Mouse (Mus musculus) granulocyte monocyte progenitor cell, adult 5-6 weeks (primary cell): ENCODE measurements around the gene Aox1. TPM values are rescaled to one million over a fixed set of nuclear protein-coding genes. Genes with fewer than 3 reads are reported as not detected.

ENCODE experiments used
- ATAC-seq: replicated peaks from 2 replicates; pipeline ENCODE4 v1.8.0; 2016; ENCODE audit warnings: mild to moderate bottlenecking, moderate TSS enrichment, inconsistent platforms; ENCODE audit not compliant: poor library complexity, severe bottlenecking
- total RNA-seq, 2 experiments: library from RNA; stranded (forward) in 1 of 2; stranded (reverse) in 1 of 2; fragments of 200-712, 200-1000 nt in 1 of 2; fragments of >200 nt in 1 of 2; fragmentation: Nextera tagmentation in 1 of 2; gene quantifications; 2 replicates each; pipeline ENCODE4 v1.2.3; 2014 to 2017

Aox1 gene
- total RNA-seq, 2 experiments from 2014 or later, result not detected

DNA sequence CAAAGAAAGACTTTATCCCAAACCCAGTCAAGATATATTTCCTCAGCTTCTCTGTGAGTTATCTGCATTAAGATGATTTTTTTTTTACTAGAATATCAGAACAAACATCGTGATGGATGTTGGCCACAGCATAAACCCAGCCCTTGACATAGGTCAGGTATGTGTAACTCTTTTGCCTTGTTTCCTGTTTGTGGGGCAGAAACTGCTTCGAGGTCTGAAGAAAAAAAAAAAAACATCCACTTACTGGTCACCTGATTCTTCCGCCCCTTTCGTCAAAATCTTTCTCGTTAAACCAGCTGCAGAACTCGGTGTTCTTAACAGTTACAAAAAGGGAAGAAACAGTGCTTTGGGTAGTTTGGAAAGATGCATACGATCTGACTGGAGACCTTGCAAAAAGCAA lies 72.8 kb downstream of the Aox1 start:
- ATAC-seq, result peak; percentile 54

DNA sequence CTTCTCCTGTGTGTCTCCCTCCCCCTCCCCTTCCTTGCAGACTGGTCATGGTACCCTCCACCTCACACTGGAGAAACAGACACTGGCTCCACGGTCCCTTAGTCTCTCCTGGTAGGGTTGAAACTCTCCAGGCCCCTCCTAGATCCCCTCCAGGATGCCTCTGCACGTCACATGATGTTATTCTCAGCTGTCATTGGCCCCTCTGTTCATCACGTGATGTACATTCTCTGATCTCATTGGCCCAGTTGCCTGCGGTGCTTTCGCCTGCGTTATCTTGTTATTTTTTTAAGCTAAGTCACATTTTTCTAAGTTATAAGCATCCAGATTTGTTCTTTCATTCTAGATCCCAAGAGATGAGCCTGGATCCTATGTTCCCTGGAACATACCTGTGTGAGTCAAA lies 76.0 kb downstream of the Aox1 start:
- ATAC-seq, result no peak

DNA sequence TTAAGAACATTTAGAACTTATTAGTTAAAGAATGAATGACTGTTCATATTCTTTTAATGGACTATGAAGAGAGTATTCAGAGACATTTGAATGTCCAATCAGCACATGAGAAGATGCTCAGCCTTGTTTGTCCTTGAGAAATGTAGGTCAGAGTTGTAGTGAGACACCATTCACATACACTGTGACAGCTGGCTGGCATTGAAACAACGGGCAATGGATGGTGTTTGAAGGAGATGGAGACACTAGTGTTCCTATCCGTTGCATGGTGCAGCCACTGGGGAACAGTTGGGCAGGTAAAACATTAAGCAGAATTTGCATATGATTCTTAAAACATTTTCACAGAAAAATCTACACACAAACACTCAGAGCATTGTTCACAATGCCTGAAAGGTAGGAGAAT lies 77.3 kb downstream of the Aox1 start:
- no peak for ATAC-seq

DNA sequence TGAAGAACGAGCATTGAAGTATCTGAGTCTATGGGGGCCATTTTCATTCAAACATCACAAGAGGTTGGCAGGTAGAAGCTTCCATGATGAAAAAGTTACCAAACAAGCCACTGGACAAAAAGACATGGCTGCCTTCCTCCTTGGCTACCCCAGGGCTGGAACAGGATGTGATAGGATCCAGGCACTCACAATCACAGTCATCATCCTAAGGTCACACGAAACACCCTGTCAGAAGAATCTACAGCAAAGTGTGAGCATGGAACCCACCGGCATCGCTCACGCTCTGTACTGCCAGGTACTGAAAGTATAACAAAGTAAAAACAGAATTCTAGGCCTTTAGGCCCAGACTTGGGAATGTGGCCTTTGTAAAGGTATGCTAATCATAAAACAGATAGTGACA lies 80.5 kb downstream of the Aox1 start:
- ATAC-seq, result no peak

DNA sequence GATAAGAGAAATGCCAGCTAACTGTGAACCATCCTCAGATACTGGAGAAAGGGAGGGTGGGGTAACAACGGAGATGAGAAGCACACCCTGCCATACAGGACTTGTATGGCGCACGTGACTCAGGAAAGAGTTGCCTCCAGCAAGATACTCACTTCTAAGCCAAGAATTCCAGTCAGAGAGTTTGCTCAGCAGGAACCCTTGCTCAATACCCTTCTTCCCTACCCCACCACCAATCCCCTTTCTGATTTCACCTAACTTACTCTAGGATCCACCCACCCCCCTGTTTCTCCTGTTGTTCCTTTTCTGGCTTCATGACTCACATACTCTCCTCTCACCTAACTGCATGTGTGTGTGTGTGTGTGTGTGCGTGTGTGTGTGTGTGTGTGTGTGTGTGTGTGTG lies 81.6 kb downstream of the Aox1 start:
- ATAC-seq, result peak; percentile 38

DNA sequence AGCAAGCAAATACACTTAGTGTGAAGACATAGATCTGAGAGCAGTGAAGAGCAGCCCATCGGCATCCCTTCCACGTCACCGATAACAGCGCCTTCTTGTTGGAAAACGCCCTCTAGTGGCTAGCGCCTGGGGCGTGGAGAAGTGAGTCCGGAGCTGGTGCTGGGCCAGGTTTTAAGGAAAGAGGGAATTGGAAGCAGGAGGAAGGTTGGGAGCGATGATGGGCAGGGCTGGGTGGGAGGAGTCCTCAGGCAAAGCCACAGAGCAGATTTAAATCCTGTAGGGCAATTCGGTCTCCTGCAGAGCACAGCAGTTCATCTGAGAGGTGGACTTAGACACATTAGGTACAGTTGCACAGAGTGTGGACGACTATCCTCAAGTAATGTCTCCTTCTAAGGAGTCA lies 83.1 kb downstream of the Aox1 start, which contains the start of gene Aox3:
Aox3 (plus strand) TSS at position 251 of the 400 bp plus-strand sequence.
- peak; percentile 45 for ATAC-seq

DNA sequence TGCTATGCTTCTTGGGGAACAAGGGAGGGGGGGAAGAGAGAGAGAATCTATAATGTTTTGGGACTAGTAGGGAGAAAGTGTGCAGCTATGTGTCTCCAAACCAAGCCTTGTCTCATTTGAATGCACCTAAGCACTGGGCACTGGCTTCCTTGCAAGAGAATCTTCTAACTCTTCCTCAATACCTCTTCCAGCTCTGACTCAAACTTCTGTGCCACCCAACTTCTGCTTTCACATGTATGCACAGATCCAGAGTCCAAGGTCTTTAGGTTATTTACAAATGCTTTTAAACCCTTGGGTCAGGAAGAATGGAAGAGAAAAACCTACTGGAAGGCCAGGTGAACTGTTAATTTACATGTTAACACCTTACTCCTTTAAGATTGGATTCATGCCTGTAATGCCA lies 83.7 kb downstream of the Aox1 start:
- ATAC-seq, result peak; percentile 69

DNA sequence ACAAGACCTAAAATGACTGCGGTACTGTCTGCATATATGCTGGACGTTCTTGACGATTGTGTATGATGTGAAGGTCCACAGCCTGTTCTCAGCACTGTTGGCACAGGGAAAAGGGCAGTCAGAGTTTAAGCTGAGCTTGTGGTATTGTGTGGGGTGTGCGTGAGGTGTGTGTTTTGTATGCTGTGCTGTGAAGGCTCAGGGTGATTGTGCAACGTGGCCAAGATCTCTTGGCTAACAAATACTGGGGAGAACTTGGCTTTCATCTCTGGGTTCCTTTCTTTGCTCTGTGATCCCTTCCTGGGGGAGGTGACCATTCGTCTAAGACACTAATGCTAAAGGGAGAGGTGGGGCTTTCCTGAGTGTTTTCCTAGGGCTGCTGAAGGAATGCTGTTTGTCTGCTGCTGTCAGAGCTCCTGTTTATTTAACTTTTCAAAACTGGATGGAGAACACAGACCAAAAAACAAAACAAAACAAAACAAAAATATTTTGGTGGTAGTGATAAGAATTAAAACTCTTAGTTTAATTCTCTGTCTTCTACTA lies 84.4 kb downstream of the Aox1 start:
- ATAC-seq, result peak; percentile 57

DNA sequence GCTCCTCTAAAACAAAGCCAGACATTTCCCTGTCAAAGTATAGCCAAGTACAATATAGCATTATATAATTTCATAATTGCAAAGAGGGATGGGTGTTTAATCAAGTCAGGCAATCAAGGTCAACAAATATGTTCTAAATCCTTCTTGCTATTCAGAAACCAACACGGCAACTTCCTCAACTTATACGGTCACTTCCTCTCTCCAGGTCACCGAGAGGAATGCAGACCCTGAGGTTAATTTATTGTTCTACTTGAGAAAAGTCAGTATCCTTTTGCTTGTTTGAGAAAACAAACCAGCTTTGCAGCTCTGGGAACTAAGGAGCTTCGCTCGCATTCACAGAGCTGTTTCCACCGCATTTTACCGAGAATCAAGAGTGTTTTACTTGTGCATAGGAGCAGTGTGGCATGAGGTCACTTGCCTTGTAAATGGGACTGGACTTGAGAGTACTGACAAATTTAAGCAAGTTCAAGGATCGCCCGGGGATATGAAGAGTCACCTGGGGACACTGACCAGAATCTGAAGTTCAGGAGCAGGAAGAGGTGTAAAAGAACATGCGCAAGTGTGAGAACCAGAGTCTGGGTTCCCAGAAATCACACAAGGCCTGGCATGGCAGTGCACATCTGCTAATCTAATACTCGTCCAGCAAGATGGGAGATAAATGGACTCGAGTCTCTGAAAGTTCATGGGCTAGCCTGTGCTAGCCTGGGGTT lies 85.1 kb downstream of the Aox1 start:
- peak; percentile 61 for ATAC-seq

DNA sequence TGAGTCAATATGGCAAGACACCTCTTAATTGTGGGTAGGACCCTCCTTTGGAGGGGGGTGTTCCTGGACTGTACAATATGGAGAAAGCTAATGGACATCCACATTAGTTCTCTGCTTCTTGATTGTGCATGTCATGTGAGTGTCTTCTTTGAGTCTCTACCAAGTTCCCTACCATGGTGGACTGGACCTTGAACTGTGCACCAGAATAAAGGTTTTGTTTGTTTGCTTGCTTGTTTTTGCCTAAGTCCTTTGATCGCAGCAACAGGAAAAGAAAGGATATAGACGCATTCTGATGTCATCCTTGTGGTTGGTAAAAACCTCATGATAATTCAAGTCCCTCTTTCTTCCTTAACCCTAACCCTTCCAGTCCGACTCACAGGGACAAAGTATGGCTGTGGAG lies 88.5 kb downstream of the Aox1 start:
- no peak for ATAC-seq

DNA sequence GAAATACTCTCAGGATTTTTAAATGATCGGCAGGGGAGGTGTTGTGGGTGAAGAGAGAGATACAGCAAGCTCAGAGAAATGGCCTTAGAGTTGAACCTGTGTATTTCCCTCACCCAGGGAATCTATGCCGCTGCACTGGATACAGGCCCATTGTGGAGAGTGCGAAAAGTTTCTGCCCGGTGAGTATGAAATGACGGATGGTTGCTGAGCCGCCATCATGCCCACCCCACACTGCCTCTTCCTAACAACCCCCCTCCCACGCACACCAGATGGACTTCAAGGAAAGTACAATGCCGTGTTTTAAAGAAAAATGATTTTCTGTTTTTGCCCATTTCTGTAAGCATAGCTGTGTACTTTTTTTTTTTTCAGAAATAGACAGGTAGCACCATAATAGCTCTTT lies 95.2 kb downstream of the Aox1 start:
- ATAC-seq, result no peak

DNA sequence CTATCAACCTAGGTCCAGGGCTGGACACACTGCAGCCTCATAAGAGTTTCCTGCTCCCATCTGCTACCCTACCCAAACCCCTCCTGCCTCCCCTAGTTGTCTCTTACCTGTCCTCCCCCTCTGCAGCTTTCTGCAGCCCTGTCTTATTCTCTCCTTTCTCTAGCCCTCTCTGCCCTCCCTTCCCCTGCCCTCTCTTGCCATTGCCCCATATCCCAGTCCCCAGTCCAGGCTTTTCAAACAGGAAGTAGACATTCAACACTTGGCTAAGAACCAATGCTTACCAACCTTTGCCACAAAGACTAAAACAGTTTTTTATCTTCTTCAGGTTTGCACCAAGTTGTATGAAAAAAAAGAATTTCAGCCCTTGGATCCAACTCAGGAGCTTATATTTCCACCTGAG lies 108.2 kb downstream of the Aox1 start:
- peak; percentile 80 for ATAC-seq

DNA sequence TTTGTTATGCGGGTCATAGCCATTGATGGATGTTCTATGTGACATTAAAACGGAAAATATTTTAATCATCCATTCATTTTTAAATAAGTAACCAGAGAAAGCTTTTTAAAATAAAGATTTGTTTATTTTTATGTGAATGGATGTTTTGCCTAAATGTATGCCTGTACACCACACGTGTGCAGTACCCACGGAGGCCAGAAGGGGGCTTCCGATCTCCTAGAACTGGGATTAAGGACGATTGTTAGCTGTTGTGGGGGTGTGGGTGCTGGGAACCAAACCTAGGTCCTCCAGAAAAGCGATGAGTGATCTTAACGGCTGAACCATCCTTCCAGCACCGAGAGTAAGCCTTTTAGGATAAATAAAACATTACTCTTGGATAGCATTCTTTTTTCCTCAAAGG lies 109.3 kb downstream of the Aox1 start:
- no peak for ATAC-seq

DNA sequence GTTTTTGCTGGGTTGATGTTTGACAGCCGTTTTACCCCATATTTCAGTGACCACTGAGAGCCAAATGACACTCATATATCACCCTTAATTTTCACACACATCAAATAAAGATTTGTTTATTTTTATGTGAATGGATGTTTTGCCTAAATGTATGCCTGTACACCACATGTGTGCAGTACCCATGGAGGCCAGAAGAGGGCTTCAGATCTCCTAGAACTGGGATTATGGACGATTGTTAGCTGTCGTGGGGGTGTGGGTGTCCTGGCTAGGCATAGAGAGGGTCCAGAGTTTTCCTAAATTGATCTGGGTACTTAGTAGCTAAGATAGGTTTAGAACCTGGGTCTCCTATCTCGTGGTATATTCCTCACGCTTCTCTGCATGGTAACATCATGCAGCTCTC lies 110.9 kb downstream of the Aox1 start:
- no peak for ATAC-seq

DNA sequence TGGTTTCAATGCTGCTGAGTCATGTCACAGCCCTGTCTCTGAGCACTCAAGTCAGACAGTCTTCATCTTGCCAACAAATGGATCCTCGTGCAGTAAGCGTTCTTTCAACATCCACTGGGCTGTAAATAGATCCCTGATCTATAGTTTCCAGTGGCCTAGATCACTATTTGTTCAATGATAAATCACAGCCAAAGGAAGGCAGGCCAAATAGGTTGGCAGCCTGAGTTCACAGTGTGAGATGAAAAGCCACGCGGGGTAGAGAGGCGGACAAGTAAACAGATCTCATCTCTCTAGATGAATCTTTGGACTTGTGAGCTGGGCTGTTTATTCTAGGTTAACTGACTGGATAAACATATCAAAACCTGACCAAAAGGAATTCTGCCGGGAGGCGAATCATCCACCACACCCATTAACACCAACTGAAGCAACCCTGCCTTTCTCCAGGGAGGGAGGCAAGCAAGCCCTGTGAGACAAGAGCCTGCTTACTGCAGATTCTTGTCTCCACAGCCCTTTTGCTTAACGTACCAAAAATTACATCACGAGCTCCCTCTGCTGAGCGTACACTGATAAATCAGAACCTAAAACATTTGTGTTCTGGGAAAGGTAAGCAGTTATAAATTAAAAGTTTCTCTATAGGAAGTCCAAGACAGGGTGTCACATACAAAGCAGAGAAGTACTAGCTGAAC lies 114.8 kb downstream of the Aox1 start:
- ATAC-seq, result no peak

DNA sequence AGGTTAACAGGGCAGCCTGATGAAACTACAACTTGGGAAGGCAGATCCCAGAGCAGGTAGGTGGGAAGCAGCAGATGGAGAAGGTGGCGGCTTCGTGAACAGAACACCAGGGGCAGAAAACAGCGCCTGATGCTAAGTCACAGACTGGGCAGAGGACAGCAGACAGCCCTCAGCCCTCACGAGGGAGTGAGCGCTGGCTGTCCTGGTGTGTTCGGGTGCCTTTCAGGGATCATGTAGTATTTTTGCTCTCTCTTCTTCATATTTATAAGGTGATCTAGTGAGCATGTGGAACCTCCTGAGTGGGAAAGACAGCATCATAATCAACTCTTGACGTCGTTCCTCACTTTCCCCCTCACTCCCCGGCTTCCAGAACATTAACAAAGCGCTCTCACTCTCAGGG lies 116.3 kb downstream of the Aox1 start:
- no peak for ATAC-seq

DNA sequence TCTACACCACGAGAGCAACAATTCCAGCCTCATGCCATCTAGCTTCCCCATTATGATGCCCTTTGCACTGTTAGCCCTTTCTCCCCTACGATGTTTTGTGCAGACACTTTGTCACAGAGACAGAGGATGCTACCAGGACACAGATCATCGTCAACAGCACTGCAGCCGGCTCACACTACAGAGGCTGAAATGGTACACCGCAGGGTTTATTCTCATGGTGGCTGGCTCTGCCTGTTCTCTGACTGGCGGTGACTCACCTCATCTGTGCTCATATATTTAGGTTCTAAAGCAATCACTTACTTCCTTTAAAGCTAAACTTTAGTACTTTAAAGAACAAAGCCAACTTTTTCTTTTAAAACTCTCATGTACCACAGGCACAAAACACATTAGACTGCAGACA lies 118.0 kb downstream of the Aox1 start:
- no peak for ATAC-seq

DNA sequence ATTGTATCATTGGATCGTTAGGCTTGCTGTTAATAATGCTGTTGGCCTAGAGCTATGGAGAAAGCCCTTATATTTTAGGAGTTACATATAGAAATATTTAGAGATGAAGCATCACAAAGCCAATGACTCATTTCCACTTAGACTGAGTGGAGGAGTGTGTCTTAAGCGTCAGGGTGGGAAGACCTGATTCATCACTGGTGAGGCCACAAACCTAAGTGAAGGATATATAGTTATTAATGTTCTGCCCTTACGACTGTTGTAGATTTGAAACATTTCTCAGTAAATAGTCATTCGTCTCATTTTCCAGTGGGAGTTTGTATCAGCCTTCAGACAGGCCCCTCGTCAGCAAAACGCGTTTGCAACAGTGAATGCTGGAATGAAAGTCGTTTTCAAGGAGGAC lies 122.5 kb downstream of the Aox1 start:
- no peak for ATAC-seq
